Mouse (Mus musculus) neutrophil, adult 65 days (primary cell): ENCODE results near the gene Nr1h3. TPM values are rescaled to one million over a fixed set of nuclear protein-coding genes. Genes with fewer than 3 reads are reported as not detected.

Experiments
- total RNA-seq: library from RNA; stranded (reverse); gene quantifications from 2 replicates; pipeline ENCODE4 v1.2.4, GENCODE M21; 2023

Gene Nr1h3
- 0.59 and 0.76 TPM in 2 replicates for total RNA-seq

DNA sequence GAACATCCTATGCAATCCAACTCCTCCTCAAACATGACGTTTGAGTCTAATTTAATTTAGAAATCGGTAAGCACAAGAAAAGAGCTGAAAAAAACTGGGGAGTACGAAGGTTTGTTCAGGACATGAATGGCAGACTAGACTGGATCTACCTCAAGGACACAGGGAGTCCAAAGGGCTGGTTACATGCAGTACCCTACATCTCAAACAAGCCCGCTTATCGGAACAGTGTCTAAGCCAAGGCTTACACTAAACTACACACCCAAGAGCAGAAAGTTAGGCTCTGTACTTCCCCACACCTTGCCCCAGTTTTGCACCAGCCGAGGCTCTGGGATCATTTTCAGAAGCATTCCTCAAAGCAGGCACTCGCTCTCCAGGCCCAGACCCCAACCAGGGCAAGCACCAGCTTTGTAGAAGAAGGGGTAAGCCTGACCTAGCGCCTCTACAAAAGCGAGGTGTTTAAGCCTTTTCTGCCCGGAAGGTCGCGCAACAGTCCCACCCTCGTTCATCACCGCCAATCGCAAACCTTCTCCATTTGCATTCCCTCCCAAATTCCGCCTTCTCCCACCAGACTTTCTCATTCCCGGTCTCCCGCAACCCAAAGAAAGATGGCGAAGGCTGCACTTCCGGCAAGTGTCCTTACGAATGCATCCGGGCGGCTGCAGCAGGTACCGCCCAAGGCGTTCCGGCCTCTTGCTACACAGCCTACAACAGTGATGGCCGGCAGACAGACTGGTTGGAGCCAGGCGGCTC lies at the start of gene Nr1h3, which contains the start of gene Acp2:
Nr1h3 (minus strand) TSS at position 613 of the 750 bp plus-strand sequence.
Acp2 (plus strand) TSS at position 664 of the 750 bp plus-strand sequence.

DNA sequence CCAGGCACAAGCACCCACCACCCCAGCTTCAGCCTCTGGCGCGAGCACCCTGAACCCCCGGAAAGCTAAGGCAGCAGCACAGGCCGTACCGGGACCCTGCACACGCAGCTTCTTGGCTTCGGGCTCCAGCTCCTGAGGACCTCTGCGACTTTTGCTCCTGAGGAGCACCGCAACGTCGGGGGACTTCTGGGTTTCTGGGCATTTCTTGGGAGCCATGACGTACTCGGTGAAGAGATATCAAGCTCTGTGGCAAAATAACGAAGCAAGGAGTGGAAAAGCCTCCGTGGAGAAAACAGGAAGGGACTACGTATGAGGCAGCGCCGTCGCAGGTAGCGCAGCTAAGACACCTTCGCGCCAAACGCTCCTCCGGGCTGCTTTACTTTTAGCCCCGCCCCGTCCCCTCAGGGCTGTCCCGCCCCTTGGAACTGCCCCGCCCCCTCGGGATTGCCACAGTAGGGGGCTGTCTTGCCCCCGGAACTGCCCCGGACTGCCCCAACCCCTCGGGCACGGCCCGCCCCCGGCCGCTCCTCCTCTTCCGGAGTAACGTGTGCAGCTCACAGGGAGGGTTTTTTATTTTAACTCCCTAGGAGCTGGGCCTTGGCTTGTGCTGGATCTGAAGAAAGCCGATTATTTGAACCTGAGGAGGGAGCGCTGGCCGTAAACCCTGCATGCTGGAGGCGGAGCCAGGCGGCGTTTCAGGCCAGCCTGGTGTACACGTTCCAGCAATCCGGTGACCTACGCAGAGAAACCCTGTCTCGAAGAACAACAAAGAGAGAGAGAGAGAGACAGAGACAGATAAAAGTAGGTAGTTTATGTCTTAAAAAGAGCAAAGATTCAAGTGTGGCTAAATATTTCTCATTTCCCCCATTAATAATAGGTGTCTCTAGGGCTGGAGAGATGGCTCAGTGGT lies 34.2 kb upstream of the Nr1h3 start, which contains the start of gene Ddb2:
Ddb2 (minus strand) TSS at position 382 of the 910 bp plus-strand sequence.

GRCm38 (mm10) chr2:91183711-91184405 lies 18.8 kb downstream of the Nr1h3 start, which contains the start of gene Madd:
Gene Madd, minus strand, starts transcription at chr2:91183837.

Other genes with a start within 250 kb of the Nr1h3 start
- gene Rapsn, start 167.2 kb downstream of the Nr1h3 start, total RNA-seq: 0.44 and 0.64 TPM in 2 replicates
- 102 and 117 TPM in 2 replicates for gene Psmc3, start 148.8 kb downstream of the Nr1h3 start, total RNA-seq
- gene Slc39a13, start 132.4 kb downstream of the Nr1h3 start, total RNA-seq: 21.4 and 23.5 TPM in 2 replicates
- 494 and 571 TPM in 2 replicates for gene Spi1, start 120.4 kb downstream of the Nr1h3 start, total RNA-seq
- 2.2 and 2.8 TPM in 2 replicates for gene Mybpc3, start 84.7 kb downstream of the Nr1h3 start, total RNA-seq
- 42.8 and 60.3 TPM in 2 replicates for gene Madd, start 19.0 kb downstream of the Nr1h3 start, total RNA-seq
- gene Acp2, start 51 bp upstream of the Nr1h3 start, total RNA-seq: 13.5 and 16.4 TPM in 2 replicates
- 6.6 and 9.3 TPM in 2 replicates for gene Ddb2, start 34.1 kb upstream of the Nr1h3 start, total RNA-seq
- gene Pacsin3, start 53.1 kb upstream of the Nr1h3 start, total RNA-seq: not detected in 2 replicates
- 108 and 148 TPM in 2 replicates for gene Arfgap2, start 62.1 kb upstream of the Nr1h3 start, total RNA-seq
- gene 1110051M20Rik, start 241.9 kb upstream of the Nr1h3 start, total RNA-seq: 2.7 and 5.2 TPM in 2 replicates